Mouse (Mus musculus) forebrain, embryonic 11.5 days (tissue): Measurements from ENCODE around the gene Inf2. TPM values are rescaled to one million over a fixed set of nuclear protein-coding genes. Genes with fewer than 3 reads are reported as not detected.

Experiments
- microRNA-seq: library from miRNA; unstranded; fragments of <30 nt; microRNA quantifications from one replicate; pipeline ENCODE4, GENCODE M21; 2016; ENCODE audit not compliant: insufficient number of aligned reads
- polyA plus RNA-seq: library from polyadenylated mRNA; unstranded; fragments of >200 nt; fragmentation: Nextera tagmentation; extraction: Ambion mirVana; gene quantifications from 2 replicates; pipeline ENCODE4 v1.2.1, GENCODE M21; 2014

Gene Inf2
- polyA plus RNA-seq, 1 experiment from 2014 or later = 1.6 TPM

Small RNAs within 50 kb of the gene (microRNA-seq; reads per million reads assigned to microRNA genes)
- not detected for gene Mir6939

Other genes with a start within 250 kb of the Inf2 start
- 0.13 TPM in 1 of 2 replicates, not detected in the other for gene A530016L24Rik, start 99.3 kb upstream of the Inf2 start, polyA plus RNA-seq
- 3.1 and 3.4 TPM in 2 replicates for gene Tmem179, start 72.0 kb upstream of the Inf2 start, polyA plus RNA-seq
- 1.9 and 2.1 TPM in 2 replicates for gene Adssl1, start 31.3 kb downstream of the Inf2 start, polyA plus RNA-seq
- 227 and 257 TPM in 2 replicates for gene Siva1, start 55.9 kb downstream of the Inf2 start, polyA plus RNA-seq
- 99.4 and 123 TPM in 2 replicates for gene Akt1, start 86.1 kb downstream of the Inf2 start, polyA plus RNA-seq
- gene Zbtb42, start 90.0 kb downstream of the Inf2 start, polyA plus RNA-seq = 4.4 and 5.3 TPM in 2 replicates
- gene Cep170b, start 131.7 kb downstream of the Inf2 start, polyA plus RNA-seq = 12.6 and 15.2 TPM in 2 replicates
- 3.7 and 4.1 TPM in 2 replicates for gene Pld4, start 171.9 kb downstream of the Inf2 start, polyA plus RNA-seq
- gene Ahnak2, start 213.9 kb downstream of the Inf2 start, polyA plus RNA-seq = 0.08 and 0.16 TPM in 2 replicates
- gene Clba1, start 220.2 kb downstream of the Inf2 start, polyA plus RNA-seq = 12.5 and 15.3 TPM in 2 replicates
- gene Cdca4, start 240.6 kb downstream of the Inf2 start, polyA plus RNA-seq = 170 and 180 TPM in 2 replicates